Comparison of ENCODE assay signal across 26 mouse cellular contexts in the genomic region with DNA sequence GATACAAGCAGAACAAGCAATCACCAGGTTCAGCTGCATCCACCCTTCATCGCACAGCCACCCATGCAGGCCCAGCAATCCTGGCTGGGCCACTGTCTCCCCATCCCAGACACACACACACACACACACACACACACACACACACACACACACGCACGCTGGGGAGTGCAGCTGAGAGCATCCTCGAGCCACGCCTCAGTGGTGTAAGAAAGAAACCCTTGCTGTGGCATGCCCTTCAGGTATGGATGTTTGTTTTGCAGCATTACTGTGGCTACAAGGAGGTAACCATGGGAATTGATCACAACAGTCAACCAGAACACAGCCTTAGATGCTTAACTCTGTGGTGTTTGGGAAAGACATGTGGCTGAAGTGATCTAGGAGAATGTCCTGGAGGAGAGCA. TPM values are rescaled to one million over a fixed set of nuclear protein-coding genes. Genes with fewer than 3 reads are reported as not detected.
DNase-seq lines count a peak whose midpoint lies in the region; ATAC-seq and TF ChIP-seq lines count a peak whose summit lies in the region.
"Had no signal": no experiment of that assay in that cellular context is flagged by ENCODE, and none has a peak within 500 bp of the region (broad histone marks: within the 10 kb centered on the region; RNA-seq: fewer than 3 reads in every experiment).

No protein-coding gene starts in this region.

- no peak for DNase-seq in liver, adult 2 months (ENCODE audit: extremely low read depth, low read depth, low spot score)
- DNase-seq in lung, postnatal 0 days (ENCODE audit: low spot score), result peak; percentile 43
- DNase-seq in lung, postnatal 14 days, result no peak
- DNase-seq in Patski (ENCODE audit: low read depth, low spot score), result no peak
- peak; percentile 13 for DNase-seq in liver, postnatal 0 days
- no peak for DNase-seq in left cerebral cortex, postnatal 36 days (ENCODE audit: low spot score in 2 of 2)
- DNase-seq in heart, postnatal 25 days (ENCODE audit: low spot score), result no peak
- DNase-seq: adrenal gland, postnatal 14 days; B cell, adult 2 months; cerebellum, adult 11 months; cerebellum, adult 2 months; cerebellum, adult 9-11 months; cerebellum, postnatal 25 days; forebrain, postnatal 0 days; gastrocnemius, adult 2 months; gastrocnemius, postnatal 14 days; heart, postnatal 36 days had no signal

- in situ Hi-C loops in Patski (cut with MboI; ENCODE audit: low pct_unique_long_range_greater_than_20kb), result no loop called here

- TF ChIP-seq CTCF in liver, adult 2 months (IDR thresholded peaks at IDR 0.05; ENCODE audit: low read depth, low read length), result no peak
- TF ChIP-seq CTCF in lung, postnatal 0 days (IDR thresholded peaks at IDR 0.05), result no peak
- no peak for TF ChIP-seq CTCF in Patski (IDR thresholded peaks at IDR 0.05)
- no peak for TF ChIP-seq CTCF in liver, postnatal 0 days (IDR thresholded peaks at IDR 0.05; ENCODE audit: low read depth)

- peak overlapping the region; percentile 60 for H3K9ac ChIP-seq in liver, adult 2 months (ENCODE audit: low read depth, low read length)
- no peak overlapping the region for H3K9ac ChIP-seq in liver, embryonic 12.5 days
- H3K9ac ChIP-seq in lung, postnatal 0 days (replicated peaks; ENCODE audit: low read depth), result no peak overlapping the region
- H3K9ac ChIP-seq in liver, postnatal 0 days (replicated peaks), result no peak overlapping the region
- H3K9ac ChIP-seq: embryonic facial prominence, embryonic 15.5 days; forebrain, postnatal 0 days; hindbrain, embryonic 13.5 days had no signal

- no peak overlapping the region for H3K4me3 ChIP-seq in liver, adult 2 months (ENCODE audit: insufficient read depth, low read depth, low read length)
- no peak overlapping the region for H3K4me3 ChIP-seq in liver, embryonic 12.5 days
- H3K4me3 ChIP-seq in lung, postnatal 0 days (ENCODE audit: low read depth, low read length), result no peak overlapping the region
- H3K4me3 ChIP-seq in liver, postnatal 0 days (ENCODE audit: low read depth, low read length), result 0 out of 2 replicates have a peak overlapping the region, but pooled peaks have one; percentile 24
- H3K4me3 ChIP-seq: embryonic facial prominence, embryonic 15.5 days; gastrocnemius, adult 2 months; hindbrain, embryonic 10.5 days; hindbrain, embryonic 13.5 days had no signal

- POLR2A ChIA-PET in Patski (lab: Charles Lee), result interaction anchor here (0.9 kb wide), 1 partner anchor 9 kb away, joined by 3 read pairs; no protein-coding TSS in a partner anchor

- no peaks in the 10 kb centered on the region for H3K9me3 ChIP-seq in liver, embryonic 12.5 days (replicated peaks)
- H3K9me3 ChIP-seq in lung, postnatal 0 days (ENCODE audit: low read length), result no peaks in the 10 kb centered on the region
- no peaks in the 10 kb centered on the region for H3K9me3 ChIP-seq in liver, postnatal 0 days (ENCODE audit: low read length)
- H3K9me3 ChIP-seq: embryonic facial prominence, embryonic 15.5 days; G1E; hindbrain, embryonic 10.5 days; hindbrain, embryonic 13.5 days had no signal

- TF ChIP-seq EP300 in lung, postnatal 0 days (IDR thresholded peaks at IDR 0.05), result no peak
- no peak for TF ChIP-seq EP300 in liver, postnatal 0 days (IDR thresholded peaks at IDR 0.05; ENCODE audit: low read depth)

- ATAC-seq in liver, embryonic 12.5 days, result no peak
- peak; percentile 61 for ATAC-seq in lung, postnatal 0 days
- ATAC-seq in Patski, result peak; percentile 48
- no peak for ATAC-seq in liver, postnatal 0 days
- ATAC-seq: forebrain, embryonic 14.5 days; forebrain, postnatal 0 days; hindbrain, embryonic 16.5 days had no signal

- intact Hi-C loops in left cerebral cortex, postnatal 36 days (cut with DNase I), result no loop called here
- intact Hi-C loops in heart, postnatal 25 days (cut with DNase I), result no loop called here

- peaks cover 46% of the 10 kb centered on the region for H3K36me3 ChIP-seq in liver, adult 2 months (ENCODE audit: control insufficient read depth, insufficient read depth, low read length)
- no peaks in the 10 kb centered on the region for H3K36me3 ChIP-seq in liver, embryonic 12.5 days
- H3K36me3 ChIP-seq in lung, postnatal 0 days (ENCODE audit: insufficient read depth, low read length), result no peaks in the 10 kb centered on the region
- 0 out of 2 replicates have a peak, but pooled peaks cover 4% of the 10 kb centered on the region for H3K36me3 ChIP-seq in liver, postnatal 0 days (replicated peaks; ENCODE audit: insufficient read depth, low read length)
- H3K36me3 ChIP-seq: embryonic facial prominence, embryonic 15.5 days; G1E; hindbrain, embryonic 10.5 days; hindbrain, embryonic 13.5 days had no signal

- CTCF ChIA-PET in Patski (lab: Charles Lee), result no interaction called here

- no peaks in the 10 kb centered on the region for H3K27me3 ChIP-seq in liver, adult 2 months (ENCODE audit: control insufficient read depth, insufficient read depth, low read length)
- H3K27me3 ChIP-seq in liver, embryonic 12.5 days (replicated peaks), result peaks cover 9% of the 10 kb centered on the region; the same call in 1 of the 2 replicates
- no peaks in the 10 kb centered on the region for H3K27me3 ChIP-seq in lung, postnatal 0 days (replicated peaks; ENCODE audit: insufficient read depth, low read length)
- no peaks in the 10 kb centered on the region for H3K27me3 ChIP-seq in Patski
- H3K27me3 ChIP-seq in liver, postnatal 0 days (ENCODE audit: insufficient read depth, low read length), result no peaks in the 10 kb centered on the region
- H3K27me3 ChIP-seq: embryonic facial prominence, embryonic 15.5 days; hindbrain, embryonic 13.5 days had no signal

- H3K4me1 ChIP-seq in liver, adult 2 months (ENCODE audit: control insufficient read depth, insufficient read depth, low read length), result peaks cover 37% of the 10 kb centered on the region
- H3K4me1 ChIP-seq in liver, embryonic 12.5 days, result peaks cover 37% of the 10 kb centered on the region
- no peaks in the 10 kb centered on the region for H3K4me1 ChIP-seq in lung, postnatal 0 days (ENCODE audit: insufficient read depth, low read depth, low read length)
- H3K4me1 ChIP-seq in liver, postnatal 0 days (ENCODE audit: insufficient read depth), result peaks cover 27% of the 10 kb centered on the region
- H3K4me1 ChIP-seq: embryonic facial prominence, embryonic 15.5 days; hindbrain, embryonic 13.5 days had no signal

- H3K27ac ChIP-seq in liver, adult 2 months (replicated peaks; ENCODE audit: insufficient read depth, low read depth, low read length), result no peak overlapping the region
- H3K27ac ChIP-seq in liver, embryonic 12.5 days, result no peak overlapping the region
- no peak overlapping the region for H3K27ac ChIP-seq in lung, postnatal 0 days (ENCODE audit: low read length)
- H3K27ac ChIP-seq in liver, postnatal 0 days (ENCODE audit: low read depth), result no peak overlapping the region
- H3K27ac ChIP-seq: embryonic facial prominence, embryonic 15.5 days; gastrocnemius, adult 2 months; hindbrain, embryonic 10.5 days; hindbrain, embryonic 13.5 days had no signal

- 61% methylated on average over 5 of the region's 5 CpGs for WGBS in liver, adult 2 months
- 73% methylated on average over 5 of the region's 5 CpGs for WGBS in liver, embryonic 12.5 days (ENCODE audit: insufficient replicate concordance)
- 58% methylated on average over 5 of the region's 5 CpGs for WGBS in lung, postnatal 0 days
- WGBS in liver, postnatal 0 days (ENCODE audit: insufficient replicate concordance), result 77% methylated on average over 5 of the region's 5 CpGs

- TF ChIP-seq POLR2A in liver, adult 2 months (IDR thresholded peaks at IDR 0.05; ENCODE audit: extremely low read depth, insufficient read depth, low read length), result no peak

- H3K79me2 ChIP-seq in liver, adult 2 months (ENCODE audit: control insufficient read depth, insufficient read depth, low read length), result peaks cover 16% of the 10 kb centered on the region; the same call in 1 of the 2 replicates

- no peak overlapping the region for H3K4me2 ChIP-seq in liver, embryonic 12.5 days
- no peak overlapping the region for H3K4me2 ChIP-seq in lung, postnatal 0 days (replicated peaks; ENCODE audit: low read depth, low read length)
- peak overlapping the region; percentile 64 for H3K4me2 ChIP-seq in liver, postnatal 0 days (ENCODE audit: low read depth, low read length)
- H3K4me2 ChIP-seq: embryonic facial prominence, embryonic 15.5 days; heart, embryonic 11.5 days; hindbrain, embryonic 13.5 days had no signal

RNA-seq across cellular contexts. Expression of gene F2, which starts 3.9 kb away (rescaled TPM):
- 1,668 and 1,838 TPM in 2 replicates for total RNA-seq in liver, adult 2 months (2014; rRNA removed)
- 2,018 and 2,057 TPM in 2 replicates for polyA plus RNA-seq in liver, adult 2 months (2012; rRNA removed)
- 121 and 125 TPM in 2 replicates for polyA plus RNA-seq in liver, embryonic 12.5 days (2016; fragmentation: Nextera tagmentation; extraction: Ambion mirVana)
- polyA plus RNA-seq in lung, postnatal 0 days (2015; fragmentation: Nextera tagmentation; extraction: Ambion mirVana), result 0.49 and 0.63 TPM in 2 replicates
- not detected for polyA plus RNA-seq in Patski (2021)
- 1,300 and 1,356 TPM in 2 replicates for polyA plus RNA-seq in liver, postnatal 0 days (2015; fragmentation: Nextera tagmentation; extraction: Ambion mirVana)
- not detected for total RNA-seq in left cerebral cortex, postnatal 36 days (2021)
- total RNA-seq in heart, postnatal 25 days (2021), result not detected
- total RNA-seq: forebrain, postnatal 0 days; heart, postnatal 36 days had no signal
- polyA plus RNA-seq: forebrain, embryonic 11.5 days; forebrain, postnatal 0 days; hindbrain, embryonic 13.5 days had no signal

RNA-seq across cellular contexts. Expression of gene Zfp408, which starts 17.3 kb away (rescaled TPM):
- total RNA-seq in liver, adult 2 months (2014; rRNA removed), result 2.2 and 2.8 TPM in 2 replicates
- 3.8 and 6.6 TPM in 2 replicates for polyA plus RNA-seq in liver, adult 2 months (2012; rRNA removed)
- 5.0 and 5.9 TPM in 2 replicates for polyA plus RNA-seq in liver, embryonic 12.5 days (2016; fragmentation: Nextera tagmentation; extraction: Ambion mirVana)
- 4.7 and 5.2 TPM in 2 replicates for polyA plus RNA-seq in lung, postnatal 0 days (2015; fragmentation: Nextera tagmentation; extraction: Ambion mirVana)
- polyA plus RNA-seq in Patski (2021), result 15.2 TPM
- polyA plus RNA-seq in liver, postnatal 0 days (2015; fragmentation: Nextera tagmentation; extraction: Ambion mirVana), result 1.8 and 2.1 TPM in 2 replicates
- 10 to 100 TPM in 1 of 2 experiments, 1 to 10 TPM in 1; 9.6 to 14.6 TPM for total RNA-seq in left cerebral cortex, postnatal 36 days (2021)
- 1 to 10 TPM; 5.2 to 5.7 TPM for total RNA-seq in heart, postnatal 25 days (2021)

RNA-seq across cellular contexts. Expression of gene Arhgap1, which starts 17.3 kb away (rescaled TPM):
- total RNA-seq in liver, adult 2 months (2014; rRNA removed), result 6.5 and 8.8 TPM in 2 replicates
- 12.9 and 18.7 TPM in 2 replicates for polyA plus RNA-seq in liver, adult 2 months (2012; rRNA removed)
- polyA plus RNA-seq in liver, embryonic 12.5 days (2016; fragmentation: Nextera tagmentation; extraction: Ambion mirVana), result 59.8 and 66.1 TPM in 2 replicates
- 151 and 163 TPM in 2 replicates for polyA plus RNA-seq in lung, postnatal 0 days (2015; fragmentation: Nextera tagmentation; extraction: Ambion mirVana)
- polyA plus RNA-seq in Patski (2021), result 80.1 TPM
- 27.3 and 28.1 TPM in 2 replicates for polyA plus RNA-seq in liver, postnatal 0 days (2015; fragmentation: Nextera tagmentation; extraction: Ambion mirVana)
- total RNA-seq in left cerebral cortex, postnatal 36 days (2021), result 10 to 100 TPM; 69.2 to 75.7 TPM
- 10 to 100 TPM; 24.7 to 27.7 TPM for total RNA-seq in heart, postnatal 25 days (2021)

Comparison
In these comparisons a context has a peak if more than half of its experiments do, and no peak if none do; other contexts are left out.
1. DNase-seq: peak in lung, postnatal 0 days (single experiment) and liver, postnatal 0 days (single experiment); none in liver, adult 2 months (single experiment), lung, postnatal 14 days (single experiment), Patski (single experiment), left cerebral cortex, postnatal 36 days (0 of 2) and heart, postnatal 25 days (single experiment).
2. ATAC-seq: peak in lung, postnatal 0 days (single experiment) and Patski (single experiment); none in liver, embryonic 12.5 days (single experiment) and liver, postnatal 0 days (single experiment).
3. RNA of gene F2, which starts 3.9 kb away (polyA plus RNA-seq): 2,018 to 2,057 TPM in liver, adult 2 months, 1,300 to 1,356 TPM in liver, postnatal 0 days and 121 to 125 TPM in liver, embryonic 12.5 days; 0.49 to 0.63 TPM in lung, postnatal 0 days and not detected in Patski (single experiment); every median in the first group is over 10 times any median in the second.